Mouse (Mus musculus) myocyte (in vitro differentiated cells): Measurements from ENCODE around the gene Sf1. TPM values are rescaled to one million over a fixed set of nuclear protein-coding genes. Genes with fewer than 3 reads are reported as not detected.

Experiments
- H3K27me3 ChIP-seq: one replicate; pipeline ENCODE4 v1.6.1; 2011; ENCODE audit not compliant: control insufficient read depth, insufficient read depth, insufficient read length
- H3K36me3 ChIP-seq: one replicate; pipeline ENCODE4 v1.6.1; 2011; ENCODE audit not compliant: control insufficient read depth, insufficient read depth
- H3K4me2 ChIP-seq: one replicate; pipeline ENCODE4 v1.6.1; 2011; ENCODE audit warnings: low read depth, control low read depth
- H3K4me3 ChIP-seq: one replicate; pipeline ENCODE4 v1.5.1; 2011; ENCODE audit warnings: mild to moderate bottlenecking, control low read depth, moderate library complexity
- H3K79me2 ChIP-seq: one replicate; pipeline ENCODE4 v1.6.1; 2011; ENCODE audit not compliant: control insufficient read depth, insufficient read depth
- H3ac ChIP-seq: one replicate; pipeline ENCODE4 v1.6.1; 2011; ENCODE audit not compliant: control insufficient read depth, insufficient read length
- CEBPB ChIP-seq: IDR thresholded peaks from 2 replicates; pipeline ENCODE4 v1.6.1; 2011; ENCODE audit warnings: mild to moderate bottlenecking, moderate library complexity; ENCODE audit not compliant: poor library complexity, insufficient read depth, severe bottlenecking
- E2F4 ChIP-seq: IDR thresholded peaks from one replicate; pipeline ENCODE4 v1.6.1; 2011; ENCODE audit warnings: mild to moderate bottlenecking, control low read depth, moderate library complexity; ENCODE audit not compliant: insufficient read depth
- MAX ChIP-seq: IDR thresholded peaks from one replicate; pipeline ENCODE4 v1.6.1; 2011; ENCODE audit warnings: low read depth, mild to moderate bottlenecking, control low read depth
- MYOD1 ChIP-seq, 3 experiments: IDR thresholded peaks; one replicate each; pipeline ENCODE4 v1.6.1; 2011; ENCODE audit warnings: control low read depth in 2 of 3, low read depth in 2 of 3, mild to moderate bottlenecking in 2 of 3, moderate library complexity in 1 of 3; ENCODE audit not compliant: insufficient read length in 2 of 3, control insufficient read depth in 1 of 3
- MYOG ChIP-seq, 3 experiments: IDR thresholded peaks; one replicate each; pipeline ENCODE4 v1.6.1; 2011; ENCODE audit warnings: control low read depth in 2 of 3, low read depth in 2 of 3, mild to moderate bottlenecking in 2 of 3; ENCODE audit not compliant: insufficient read length in 2 of 3, control insufficient read depth in 1 of 3, insufficient read depth in 1 of 3
- POLR2A ChIP-seq: IDR thresholded peaks from one replicate; pipeline ENCODE4 v1.6.1; 2011; ENCODE audit warnings: low read depth, mild to moderate bottlenecking, control low read depth, moderate library complexity; ENCODE audit not compliant: insufficient read length
- POLR2AphosphoS2 ChIP-seq: IDR thresholded peaks from one replicate; pipeline ENCODE4 v1.6.1; 2011; ENCODE audit warnings: low read depth, control low read depth; ENCODE audit not compliant: insufficient read length
- REST ChIP-seq: IDR thresholded peaks from one replicate; pipeline ENCODE4 v1.6.1; 2011; ENCODE audit warnings: mild to moderate bottlenecking, control low read depth, moderate library complexity; ENCODE audit not compliant: insufficient read depth, insufficient read length
- SRF ChIP-seq: IDR thresholded peaks from one replicate; pipeline ENCODE4 v1.6.1; 2011; ENCODE audit warnings: low read depth; ENCODE audit not compliant: control insufficient read depth, insufficient read length
- TCF12 ChIP-seq: IDR thresholded peaks from one replicate; pipeline ENCODE4 v1.6.1; 2011; ENCODE audit warnings: mild to moderate bottlenecking, control low read depth; ENCODE audit not compliant: poor library complexity, insufficient read depth, severe bottlenecking
- TCF3 ChIP-seq: IDR thresholded peaks from one replicate; pipeline ENCODE4 v1.6.1; 2011; ENCODE audit warnings: low read depth, control low read depth; ENCODE audit not compliant: insufficient read length
- USF1 ChIP-seq: IDR thresholded peaks from one replicate; pipeline ENCODE4 v1.6.1; 2011; ENCODE audit warnings: low read depth, mild to moderate bottlenecking, control low read depth, moderate library complexity
- polyA plus RNA-seq: library from polyadenylated mRNA; unstranded; fragments of >200 nt; fragmentation: generic; extraction: Trizol; gene quantifications from one replicate; pipeline ENCODE4 v1.2.1, GENCODE M21; 2012; ENCODE audit warnings: missing spikeins

The Sf1 gene
- polyA plus RNA-seq, 1 experiment, result 131 TPM

- H3K4me3 ChIP-seq, result no peak overlapping the region
- H3ac ChIP-seq, result no peak overlapping the region
- TF ChIP-seq REST (no peak), CEBPB (no peak), TCF12 (no peak), MYOD1 (IDR thresholded peaks at IDR 0.05; ENCODE audit: control insufficient read depth in 1 of 3, insufficient read length in 2 of 3, low read depth in 2 of 3) (no peak), POLR2AphosphoS2 (no peak), TCF3 (no peak), POLR2A (no peak), SRF (no peak), E2F4 (no peak), MYOG (IDR thresholded peaks at IDR 0.05; ENCODE audit: control insufficient read depth in 1 of 3, insufficient read depth in 1 of 3, insufficient read length in 2 of 3, low read depth in 2 of 3) (no peak), MAX (no peak), USF1 (no peak)
- no peaks in the 10 kb centered on the region for H3K27me3 ChIP-seq
- H3K79me2 ChIP-seq, result peaks cover 11% of the 10 kb centered on the region
- H3K36me3 ChIP-seq, result peaks cover 56% of the 10 kb centered on the region
- H3K4me2 ChIP-seq, result no peak overlapping the region
Observed at GRCm38 (mm10) chr19:6376643-6377042, 13.2 kb downstream of the Sf1 start.

GRCm38 (mm10) chr19:6377327-6378040 lies 14.0 kb downstream of the Sf1 start:
- TF ChIP-seq REST (no peak), E2F4 (no peak), POLR2AphosphoS2 (peak; percentile 22), TCF12 (no peak), CEBPB (no peak), USF1 (no peak), POLR2A (no peak)
- Histone ChIP-seq H3K36me3 (peaks cover 47% of the 10 kb centered on the region), H3K27me3 (no peaks in the 10 kb centered on the region), H3K4me2 (no peak overlapping the region), H3K79me2 (peaks cover 11% of the 10 kb centered on the region), H3ac (no peak overlapping the region), H3K4me3 (no peak overlapping the region)

GRCm38 (mm10) chr19:6380411-6381166 lies 17.1 kb downstream of the Sf1 start:
- Histone ChIP-seq H3ac (no peak overlapping the region), H3K4me3 (no peak overlapping the region), H3K36me3 (peaks cover 27% of the 10 kb centered on the region), H3K27me3 (no peaks in the 10 kb centered on the region), H3K4me2 (no peak overlapping the region), H3K79me2 (no peaks in the 10 kb centered on the region)
- no peak for TF ChIP-seq CEBPB
- no peak for TF ChIP-seq MAX
- TF ChIP-seq MYOD1 (IDR thresholded peaks at IDR 0.05; ENCODE audit: control insufficient read depth in 1 of 3, insufficient read length in 2 of 3, low read depth in 2 of 3), result no peak
- TF ChIP-seq USF1, result no peak
- peak; percentile 14 for TF ChIP-seq POLR2A
- TF ChIP-seq POLR2AphosphoS2, result peak; percentile 68

- H3K36me3 ChIP-seq, result peaks cover 26% of the 10 kb centered on the region
- no peak for TF ChIP-seq USF1
- peak; percentile 33 for TF ChIP-seq POLR2AphosphoS2
- no peak for TF ChIP-seq TCF3
- TF ChIP-seq REST, result no peak
- H3ac ChIP-seq, result no peak overlapping the region
- H3K27me3 ChIP-seq, result no peaks in the 10 kb centered on the region
- H3K4me2 ChIP-seq, result no peak overlapping the region
- H3K79me2 ChIP-seq, result no peaks in the 10 kb centered on the region
- no peak overlapping the region for H3K4me3 ChIP-seq
Observed at GRCm38 (mm10) chr19:6381238-6381637, 17.7 kb downstream of the Sf1 start.

GRCm38 (mm10) chr19:6382323-6382924 lies 18.9 kb downstream of the Sf1 start:
- no peaks in the 10 kb centered on the region for H3K79me2 ChIP-seq
- H3K27me3 ChIP-seq, result no peaks in the 10 kb centered on the region
- H3ac ChIP-seq, result no peak overlapping the region
- H3K36me3 ChIP-seq, result peaks cover 15% of the 10 kb centered on the region
- no peak overlapping the region for H3K4me3 ChIP-seq
- H3K4me2 ChIP-seq, result no peak overlapping the region
- peak; percentile 32 for TF ChIP-seq POLR2AphosphoS2
- no peak for TF ChIP-seq POLR2A
